Comparison of ENCODE assay signal across 13 mouse cellular contexts in the genomic region with DNA sequence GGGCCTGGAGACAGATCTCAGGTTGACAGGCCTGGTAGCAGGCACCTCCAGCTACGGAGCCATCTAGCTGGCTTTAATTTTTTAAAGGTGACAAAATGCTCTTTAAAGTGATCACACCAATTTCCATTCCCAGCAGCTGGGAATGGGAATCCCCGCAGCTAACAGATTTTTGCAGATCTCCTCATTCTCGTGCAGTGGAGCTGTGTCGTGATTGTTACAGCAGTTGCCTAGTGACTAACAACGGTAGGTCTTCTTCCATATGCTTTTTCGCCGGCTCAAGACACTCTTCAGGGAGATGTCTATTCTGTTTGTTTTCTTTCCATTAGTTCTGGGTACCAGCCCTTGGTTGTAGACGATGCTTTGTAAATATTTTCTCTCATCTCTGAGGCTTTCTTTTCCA.
DNase-seq lines count a peak whose midpoint lies in the region.
"Had no signal": no experiment of that assay in that cellular context is flagged by ENCODE, and none has a peak within 500 bp of the region (broad histone marks: within the 10 kb centered on the region; RNA-seq: fewer than 3 reads in every experiment).

No protein-coding gene starts in this region.

- intact Hi-C loops in left cerebral cortex, postnatal 14 days (cut with DNase I): no loop called here
- intact Hi-C loops in left cerebral cortex, postnatal 4 days (cut with DNase I): no loop called here

- DNase-seq in frontal cortex, postnatal 36 days (ENCODE audit: low spot score in 2 of 2): peak; percentile 2 to 28
- DNase-seq in frontal cortex, postnatal 10 days (ENCODE audit: low spot score in 2 of 2): no peak
- DNase-seq in left cerebral cortex, postnatal 14 days (ENCODE audit: low spot score in 2 of 2): peak; percentile 30 to 62
- DNase-seq in left cerebral cortex, postnatal 4 days: no peak
- peak; percentile 27 to 28 for DNase-seq in right cerebral cortex, adult 2 months (ENCODE audit: low spot score in 2 of 2)
- DNase-seq in right cerebral cortex, postnatal 14 days: no peak
- DNase-seq in telencephalon, adult 2 months (ENCODE audit: low read depth, low spot score): peak; percentile 18
- DNase-seq: adrenal gland, postnatal 14 days; cerebellum, adult 18-20 months; cerebellum, postnatal 10 days; gastrocnemius, postnatal 36 days; heart, adult 11 months; heart, postnatal 36 days had no signal

Comparison
In these comparisons a context has a peak if more than half of its experiments do, and no peak if none do; other contexts are left out.
1. DNase-seq: peak in frontal cortex, postnatal 36 days (2 of 2), left cerebral cortex, postnatal 14 days (2 of 2), right cerebral cortex, adult 2 months (2 of 2) and telencephalon, adult 2 months (single experiment); none in frontal cortex, postnatal 10 days (0 of 2), left cerebral cortex, postnatal 4 days (single experiment) and right cerebral cortex, postnatal 14 days (single experiment).